Mouse (Mus musculus): ENCODE results near the gene Ccdc124. TPM values are rescaled to one million over a fixed set of nuclear protein-coding genes. Genes with fewer than 3 reads are reported as not detected.
"Not testable (repeated sequence)": the region's sequence is repeated elsewhere in the genome, so short reads cannot be mapped to it uniquely, and the experiment has no call there.

Ccdc124 gene
- total RNA-seq, 2 experiments from 2014 or later = 37.5 to 40.1 TPM

- no peak for DNase-seq (ENCODE audit: low spot score in 2 of 2)
These were observed 45.9 kb downstream of the Ccdc124 start for GRCm38 (mm10) chr8:70827796-70828195.

GRCm38 (mm10) chr8:70827010-70827409 is 46.7 kb downstream of the Ccdc124 start:
- no peak for DNase-seq (ENCODE audit: low spot score in 2 of 2)

- DNase-seq (ENCODE audit: low spot score in 2 of 2) = no peak
These were observed 47.9 kb downstream of the Ccdc124 start for GRCm38 (mm10) chr8:70825816-70826215.

- DNase-seq (ENCODE audit: low spot score in 2 of 2) = no peak
These were observed 49.9 kb downstream of the Ccdc124 start for GRCm38 (mm10) chr8:70823802-70824201.

- not testable (repeated sequence) for DNase-seq (ENCODE audit: low spot score in 2 of 2)
These were observed 51.1 kb downstream of the Ccdc124 start for GRCm38 (mm10) chr8:70822594-70822993.

- DNase-seq (ENCODE audit: low spot score in 2 of 2) = no peak
These were observed 51.7 kb downstream of the Ccdc124 start for GRCm38 (mm10) chr8:70821992-70822391.

- DNase-seq (ENCODE audit: low spot score in 2 of 2) = peak in 1 of 2 experiments; percentile 70
These were observed 52.3 kb downstream of the Ccdc124 start for GRCm38 (mm10) chr8:70821399-70821962.

GRCm38 (mm10) chr8:70820101-70820935 is 53.4 kb downstream of the Ccdc124 start:
- DNase-seq (ENCODE audit: low spot score in 2 of 2) = peak in 1 of 2 experiments; percentile 51

Small RNAs within 50 kb of the gene (microRNA-seq; reads per million reads assigned to microRNA genes)
- not detected for gene Mir7067

Other genes starting within 250 kb of the Ccdc124 start
- under 1 TPM; 0.32 to 0.39 TPM for gene Gdf15, start 241.5 kb downstream of the Ccdc124 start, total RNA-seq (2021)
- gene Pgpep1, start 213.5 kb downstream of the Ccdc124 start, total RNA-seq (2021) = 10 to 100 TPM; 41.4 to 47.0 TPM
- 10 to 100 TPM; 70.1 to 84.7 TPM for gene Lsm4, start 200.7 kb downstream of the Ccdc124 start, total RNA-seq (2021)
- 100 to 1,000 TPM; 201 to 228 TPM for gene Jund, start 175.0 kb downstream of the Ccdc124 start, total RNA-seq (2021)
- gene Iqcn, start 170.5 kb downstream of the Ccdc124 start, total RNA-seq (2021) = not detected
- not detected for gene Gm3336, start 155.4 kb downstream of the Ccdc124 start, total RNA-seq (2021)
- gene Pde4c, start 150.2 kb downstream of the Ccdc124 start, total RNA-seq (2021) = 1 to 10 TPM; 1.4 to 1.5 TPM
- 10 to 100 TPM; 41.0 to 44.4 TPM for gene Rab3a, start 119.3 kb downstream of the Ccdc124 start, total RNA-seq (2021)
- 10 to 100 TPM; 27.0 to 27.4 TPM for gene Mpv17l2, start 113.0 kb downstream of the Ccdc124 start, total RNA-seq (2021)
- 10 to 100 TPM; 65.2 to 73.0 TPM for gene Pik3r2, start 97.2 kb downstream of the Ccdc124 start, total RNA-seq (2021)
- gene Mast3, start 68.9 kb downstream of the Ccdc124 start, total RNA-seq (2021) = 10 to 100 TPM; 12.3 to 14.6 TPM
- not detected for gene Il12rb1, start 65.5 kb downstream of the Ccdc124 start, total RNA-seq (2021)
- 1 to 10 TPM; 3.9 to 7.0 TPM for gene Arrdc2, start 34.2 kb downstream of the Ccdc124 start, total RNA-seq (2021)
- 1 to 10 TPM; 1.7 to 1.8 TPM for gene Kcnn1, start 10.7 kb downstream of the Ccdc124 start, total RNA-seq (2021)
- not detected for gene Slc5a5, start 18.8 kb upstream of the Ccdc124 start, total RNA-seq (2021)
- 1,000 to 10,000 TPM; 1,846 to 1,982 TPM for gene Rpl18a, start 23.5 kb upstream of the Ccdc124 start, total RNA-seq (2021)
- 10 to 100 TPM; 36.1 to 38.1 TPM for gene Map1s, start 32.0 kb upstream of the Ccdc124 start, total RNA-seq (2021)